Mouse (Mus musculus): ENCODE data around the gene Rtl9. TPM values are rescaled to one million over a fixed set of nuclear protein-coding genes. Genes with fewer than 3 reads are reported as not detected.

The Rtl9 gene
- polyA plus RNA-seq, 1 experiment from 2014 or later: 0.26 TPM

DNA sequence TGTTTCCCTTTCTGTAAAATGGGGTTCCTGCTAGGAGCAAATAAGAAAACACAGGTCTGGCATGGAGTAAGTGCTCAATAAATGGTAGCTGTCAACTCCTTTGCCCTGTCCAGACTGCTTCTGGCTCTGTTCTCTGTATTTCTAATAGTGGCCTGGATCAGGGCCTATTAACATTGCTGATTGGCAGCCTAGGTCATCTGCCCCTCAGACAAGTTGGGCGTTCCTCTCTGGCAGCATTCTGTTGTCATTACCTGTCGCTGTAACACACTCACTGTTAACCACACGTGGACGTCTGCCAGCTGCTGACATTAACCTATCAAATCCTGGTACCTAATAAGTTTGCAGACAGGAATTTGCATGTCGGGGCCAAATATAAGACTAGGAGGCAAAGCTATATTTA, 31.8 kb upstream of the Rtl9 start:
- WGBS: 81% methylated on average over 5 of the region's 5 CpGs
- Histone ChIP-seq H3K36me3 (ENCODE audit: control insufficient read depth, insufficient read depth, low read length) (no peaks in the 10 kb centered on the region), H3K4me2 (no peak overlapping the region), H3K9me3 (ENCODE audit: control insufficient read depth, low read length) (no peaks in the 10 kb centered on the region), H3K4me1 (ENCODE audit: control insufficient read depth, insufficient read depth, low read length) (no peaks in the 10 kb centered on the region), H3K27ac (ENCODE audit: low read depth, low read length) (no peak overlapping the region), H3K27me3 (ENCODE audit: control insufficient read depth, insufficient read depth, low read length) (peaks cover 6% of the 10 kb centered on the region), H3K4me3 (ENCODE audit: low read depth, low read length) (no peak overlapping the region), H3K9ac (ENCODE audit: low read length) (no peak overlapping the region)
- DNase-seq (ENCODE audit: low spot score, missing footprints) (no peak), ATAC-seq (ENCODE audit: low FRiP score) (no peak)

DNA sequence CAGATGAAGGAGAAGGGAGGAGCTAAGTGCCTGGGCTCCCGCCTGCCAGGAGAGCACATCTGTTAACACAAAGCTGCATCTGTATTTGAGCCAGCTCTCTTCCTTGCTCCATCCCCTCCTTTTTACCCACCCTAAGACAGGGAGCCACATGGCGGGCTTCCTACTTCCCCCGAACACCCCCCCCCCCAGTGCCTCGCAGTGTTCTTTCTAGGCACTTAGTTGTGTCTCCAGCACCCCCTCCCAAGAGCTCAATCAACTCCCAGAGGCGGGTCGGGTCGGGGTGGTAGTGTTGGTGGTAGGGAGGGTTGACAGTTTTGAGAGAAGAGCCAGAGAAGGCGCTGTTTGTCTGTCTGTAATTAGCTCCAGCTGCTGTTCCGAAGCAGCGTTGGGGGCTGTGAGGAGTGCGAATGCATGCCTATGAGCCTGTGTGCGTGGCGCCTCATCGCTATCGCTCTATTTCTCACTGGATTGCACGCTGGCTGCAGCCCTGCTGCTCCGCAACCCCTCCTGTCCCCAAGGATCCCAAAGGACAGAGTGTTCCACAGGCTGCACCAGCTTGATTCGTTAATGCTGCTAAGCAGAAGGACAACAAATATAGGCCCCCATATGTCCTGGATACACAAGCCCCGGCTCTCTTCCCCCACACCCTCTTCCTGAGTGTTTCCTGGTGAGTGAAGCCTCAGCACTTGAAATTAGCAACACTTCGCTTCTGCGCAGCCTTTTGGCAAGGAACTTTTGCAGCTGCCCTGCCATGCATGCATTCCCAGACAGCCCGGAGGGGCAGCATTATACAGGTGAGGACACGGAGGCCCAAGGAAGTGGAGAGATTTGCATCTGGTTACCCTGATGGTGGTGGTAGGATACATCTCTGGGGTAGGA, 18.7 kb upstream of the Rtl9 start:
- Histone ChIP-seq H3K4me2 (peak overlapping the region; percentile 50), H3K36me3 (ENCODE audit: control insufficient read depth, insufficient read depth, low read length) (no peaks in the 10 kb centered on the region), H3K4me1 (ENCODE audit: control insufficient read depth, insufficient read depth, low read length) (no peaks in the 10 kb centered on the region), H3K4me3 (ENCODE audit: low read depth, low read length) (peak overlapping the region; percentile 21), H3K27me3 (ENCODE audit: control insufficient read depth, insufficient read depth, low read length) (peaks cover 13% of the 10 kb centered on the region), H3K27ac (ENCODE audit: low read depth, low read length) (no peak overlapping the region), H3K9ac (ENCODE audit: low read length) (peak overlapping the region; percentile 20; the same call in 1 of the 2 replicates), H3K9me3 (ENCODE audit: control insufficient read depth, low read length) (no peaks in the 10 kb centered on the region)
- ATAC-seq (ENCODE audit: low FRiP score) (peak; percentile 69; the same call in 1 of the 2 replicates), DNase-seq (ENCODE audit: low spot score, missing footprints) (peak; percentile 87)
- 30% methylated on average over 21 of the region's 23 CpGs for WGBS

DNA sequence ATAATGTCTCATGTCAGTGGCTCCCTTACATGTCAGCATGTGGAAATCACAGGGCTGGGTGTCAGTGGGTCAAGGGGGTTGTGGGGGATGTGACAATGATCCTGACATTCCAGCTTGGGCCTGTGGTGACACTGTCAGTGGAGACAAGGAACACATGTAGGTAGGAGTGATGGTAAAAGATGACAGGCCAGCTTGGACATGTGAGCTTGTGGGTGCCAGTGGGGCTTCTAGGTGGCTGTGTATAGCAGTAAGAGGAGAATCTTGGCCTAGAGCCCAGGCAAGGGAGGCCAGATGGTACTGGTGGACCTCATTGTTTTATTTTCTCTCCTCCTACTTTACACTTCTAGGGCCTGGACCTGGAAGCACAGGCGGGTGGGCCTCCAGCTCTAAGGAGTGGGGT, 16.7 kb upstream of the Rtl9 start:
- ATAC-seq (ENCODE audit: low FRiP score) (no peak), DNase-seq (ENCODE audit: low spot score, missing footprints) (no peak)
- Histone ChIP-seq H3K36me3 (ENCODE audit: control insufficient read depth, insufficient read depth, low read length) (no peaks in the 10 kb centered on the region), H3K4me3 (ENCODE audit: low read depth, low read length) (no peak overlapping the region), H3K4me2 (no peak overlapping the region), H3K27ac (ENCODE audit: low read depth, low read length) (no peak overlapping the region), H3K9me3 (ENCODE audit: control insufficient read depth, low read length) (no peaks in the 10 kb centered on the region), H3K9ac (ENCODE audit: low read length) (no peak overlapping the region), H3K27me3 (ENCODE audit: control insufficient read depth, insufficient read depth, low read length) (peaks cover 17% of the 10 kb centered on the region; the same call in 1 of the 2 replicates), H3K4me1 (ENCODE audit: control insufficient read depth, insufficient read depth, low read length) (no peaks in the 10 kb centered on the region)
- WGBS: 78% methylated on average over 1 of the region's 1 CpGs

DNA sequence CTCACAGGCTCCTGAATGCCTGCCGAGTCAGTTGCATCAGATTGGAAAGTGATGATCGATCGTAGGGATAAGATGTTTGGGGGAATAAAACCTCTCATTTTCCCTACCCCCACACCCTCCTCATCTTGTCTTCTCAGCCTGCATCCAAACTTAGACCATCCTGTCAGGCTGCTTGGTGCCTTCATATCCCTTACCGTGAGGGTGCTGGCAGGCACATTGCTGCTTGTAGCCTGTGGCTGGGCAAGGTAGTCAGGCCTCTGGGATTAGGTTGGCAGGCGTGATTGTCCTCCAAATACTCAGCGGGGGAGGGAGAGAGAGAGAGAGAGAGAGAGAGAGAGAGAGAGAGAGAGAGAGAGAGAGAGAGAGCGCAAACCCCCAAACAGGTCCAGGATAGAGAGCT, 11.2 kb upstream of the Rtl9 start:
- no peak for DNase-seq (ENCODE audit: low spot score, missing footprints)
- Histone ChIP-seq H3K27ac (ENCODE audit: low read depth, low read length) (no peak overlapping the region), H3K4me1 (ENCODE audit: control insufficient read depth, insufficient read depth, low read length) (no peaks in the 10 kb centered on the region), H3K4me2 (no peak overlapping the region), H3K27me3 (ENCODE audit: control insufficient read depth, insufficient read depth, low read length) (peaks cover 11% of the 10 kb centered on the region), H3K4me3 (ENCODE audit: low read depth, low read length) (no peak overlapping the region), H3K36me3 (ENCODE audit: control insufficient read depth, insufficient read depth, low read length) (no peaks in the 10 kb centered on the region), H3K9ac (ENCODE audit: low read length) (no peak overlapping the region), H3K9me3 (ENCODE audit: control insufficient read depth, low read length) (no peaks in the 10 kb centered on the region)
- 74% methylated on average over 7 of the region's 7 CpGs for WGBS
- ATAC-seq (ENCODE audit: low FRiP score): no peak

DNA sequence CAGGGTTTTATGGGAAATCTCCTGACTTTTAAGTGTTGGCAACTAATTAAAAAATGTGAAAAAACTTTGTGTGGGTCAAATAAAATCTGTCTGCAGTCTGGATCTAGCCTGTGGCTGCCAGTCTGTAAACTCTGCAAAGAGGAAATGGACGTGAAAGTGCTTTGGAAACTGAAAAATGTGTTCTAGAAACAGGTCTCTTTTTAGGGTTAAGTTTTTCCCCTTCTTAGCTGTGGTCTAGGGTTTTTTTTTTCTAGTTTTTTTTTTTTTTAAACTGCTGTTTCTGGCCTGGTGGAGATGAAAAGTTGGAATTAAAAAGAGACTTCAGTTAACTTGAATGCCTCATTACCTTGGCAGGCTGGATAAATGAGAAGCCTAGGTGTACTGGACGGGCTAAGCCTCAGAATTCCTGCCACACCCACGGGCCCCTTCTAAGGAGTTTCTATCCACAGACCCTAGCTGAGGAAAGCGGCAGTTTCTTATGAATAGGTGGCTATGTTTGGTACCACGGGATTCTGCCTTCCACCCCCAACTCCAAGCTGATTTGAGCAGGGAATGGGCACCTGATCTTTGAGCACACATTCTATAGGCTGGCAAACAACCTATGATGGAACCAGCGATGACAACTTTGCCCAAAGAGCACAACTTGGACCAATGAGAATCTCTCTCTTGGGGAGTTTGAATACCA, 8.3 kb upstream of the Rtl9 start:
- no peaks in the 10 kb centered on the region for H3K36me3 ChIP-seq (ENCODE audit: control insufficient read depth, insufficient read depth, low read length)
- ATAC-seq (ENCODE audit: low FRiP score) (no peak), DNase-seq (ENCODE audit: low spot score, missing footprints) (no peak)
- 67% methylated on average over 6 of the region's 6 CpGs for WGBS
- no peak overlapping the region for H3K4me2 ChIP-seq
- no peak overlapping the region for H3K27ac ChIP-seq (ENCODE audit: low read depth, low read length)
- no peak overlapping the region for H3K4me3 ChIP-seq (ENCODE audit: low read depth, low read length)
- H3K9ac ChIP-seq (ENCODE audit: low read length): no peak overlapping the region
- H3K9me3 ChIP-seq (ENCODE audit: control insufficient read depth, low read length): no peaks in the 10 kb centered on the region
- peaks cover 11% of the 10 kb centered on the region for H3K27me3 ChIP-seq (ENCODE audit: control insufficient read depth, insufficient read depth, low read length)
- no peaks in the 10 kb centered on the region for H3K4me1 ChIP-seq (ENCODE audit: control insufficient read depth, insufficient read depth, low read length)

DNA sequence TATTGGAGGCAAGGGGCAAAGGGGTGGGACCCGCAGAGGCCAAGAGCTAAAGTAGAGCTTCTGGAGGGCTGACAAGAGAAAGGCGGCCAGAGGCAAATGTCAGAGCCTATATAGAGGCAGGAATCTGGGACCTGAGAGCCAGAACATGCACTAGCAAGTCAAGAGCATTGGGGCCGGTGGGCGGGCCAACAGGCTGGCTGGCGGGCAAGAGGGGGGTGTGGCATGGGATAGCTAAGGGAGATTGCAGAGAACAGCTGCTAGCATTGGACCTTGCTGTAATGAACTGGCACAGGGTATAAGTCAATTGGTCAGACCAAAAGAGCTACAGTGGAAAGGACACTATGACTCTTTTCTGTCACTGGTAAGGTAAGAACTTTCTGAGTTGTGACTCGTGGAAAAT, 1.8 kb upstream of the Rtl9 start:
- no peak for DNase-seq (ENCODE audit: low spot score, missing footprints)
- WGBS: 71% methylated on average over 6 of the region's 6 CpGs

DNA sequence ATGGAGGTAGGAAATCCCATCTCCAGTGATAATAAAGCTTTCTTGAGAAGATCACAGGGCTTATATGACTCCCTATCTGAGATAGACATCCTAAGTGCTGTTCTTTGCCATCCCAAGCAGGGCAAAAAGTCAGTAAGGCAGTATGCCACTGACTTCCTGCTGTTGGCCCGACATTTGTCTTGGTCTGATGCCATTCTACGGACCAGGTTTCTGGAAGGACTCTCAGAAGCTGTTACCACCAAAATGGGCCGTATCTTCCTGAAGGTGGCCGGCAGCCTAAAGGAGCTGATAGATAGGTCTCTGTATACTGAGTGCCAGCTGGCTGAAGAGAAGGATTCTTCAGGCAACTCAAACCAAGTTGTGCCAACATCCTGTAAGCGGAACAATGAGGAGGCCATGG, 3.8 kb downstream of the Rtl9 start:
- ATAC-seq (ENCODE audit: low FRiP score) (no peak), DNase-seq (ENCODE audit: low spot score, missing footprints) (no peak)
- Histone ChIP-seq H3K9me3 (ENCODE audit: control insufficient read depth, low read length) (no peaks in the 10 kb centered on the region), H3K4me1 (ENCODE audit: control insufficient read depth, insufficient read depth, low read length) (no peaks in the 10 kb centered on the region), H3K27me3 (ENCODE audit: control insufficient read depth, insufficient read depth, low read length) (no peaks in the 10 kb centered on the region), H3K9ac (ENCODE audit: low read length) (no peak overlapping the region), H3K36me3 (ENCODE audit: control insufficient read depth, insufficient read depth, low read length) (no peaks in the 10 kb centered on the region), H3K4me3 (ENCODE audit: low read depth, low read length) (no peak overlapping the region), H3K4me2 (no peak overlapping the region), H3K27ac (ENCODE audit: low read depth, low read length) (no peak overlapping the region)
- WGBS: 92% methylated on average over 5 of the region's 5 CpGs

More for the DNA sequence above, 1.8 kb upstream of the Rtl9 start:
- no peaks in the 10 kb centered on the region for H3K36me3 ChIP-seq (ENCODE audit: control insufficient read depth, insufficient read depth, low read length)
- H3K4me2 ChIP-seq: no peak overlapping the region
- H3K4me1 ChIP-seq (ENCODE audit: control insufficient read depth, insufficient read depth, low read length): no peaks in the 10 kb centered on the region
- H3K27ac ChIP-seq (ENCODE audit: low read depth, low read length): no peak overlapping the region
- ATAC-seq (ENCODE audit: low FRiP score): no peak
- H3K9me3 ChIP-seq (ENCODE audit: control insufficient read depth, low read length): no peaks in the 10 kb centered on the region
- no peaks in the 10 kb centered on the region; the same call in 1 of the 2 replicates for H3K27me3 ChIP-seq (ENCODE audit: control insufficient read depth, insufficient read depth, low read length)
- H3K4me3 ChIP-seq (ENCODE audit: low read depth, low read length): no peak overlapping the region
- H3K9ac ChIP-seq (ENCODE audit: low read length): no peak overlapping the region

DNA sequence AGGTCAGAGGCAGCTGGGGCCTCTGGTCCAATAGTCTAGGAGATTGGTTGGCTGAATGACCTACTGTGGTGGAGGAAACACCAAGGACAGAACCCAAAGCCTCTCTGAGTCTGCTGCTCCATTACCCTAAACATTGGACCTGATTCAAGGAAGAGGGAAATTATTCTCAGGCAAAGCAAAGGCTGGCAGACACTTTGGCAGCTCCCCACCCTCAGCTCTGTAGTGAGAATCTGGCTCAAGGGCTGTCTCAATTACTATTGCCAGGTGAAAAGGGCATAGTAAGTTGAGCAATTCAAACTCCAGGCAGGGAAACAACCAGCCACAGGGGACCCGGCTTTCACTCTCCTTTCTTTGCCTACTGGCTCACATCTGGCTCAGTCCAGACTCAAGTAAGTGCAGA, 6.5 kb downstream of the Rtl9 start:
- no peak overlapping the region for H3K4me2 ChIP-seq
- no peak overlapping the region for H3K9ac ChIP-seq (ENCODE audit: low read length)
- 88% methylated on average over 1 of the region's 1 CpGs for WGBS
- ATAC-seq (ENCODE audit: low FRiP score) (no peak), DNase-seq (ENCODE audit: low spot score, missing footprints) (no peak)
- no peaks in the 10 kb centered on the region for H3K36me3 ChIP-seq (ENCODE audit: control insufficient read depth, insufficient read depth, low read length)
- no peak overlapping the region for H3K4me3 ChIP-seq (ENCODE audit: low read depth, low read length)
- H3K27me3 ChIP-seq (ENCODE audit: control insufficient read depth, insufficient read depth, low read length): no peaks in the 10 kb centered on the region
- no peaks in the 10 kb centered on the region for H3K9me3 ChIP-seq (ENCODE audit: control insufficient read depth, low read length)
- H3K4me1 ChIP-seq (ENCODE audit: control insufficient read depth, insufficient read depth, low read length): no peaks in the 10 kb centered on the region
- no peak overlapping the region for H3K27ac ChIP-seq (ENCODE audit: low read depth, low read length)

DNA sequence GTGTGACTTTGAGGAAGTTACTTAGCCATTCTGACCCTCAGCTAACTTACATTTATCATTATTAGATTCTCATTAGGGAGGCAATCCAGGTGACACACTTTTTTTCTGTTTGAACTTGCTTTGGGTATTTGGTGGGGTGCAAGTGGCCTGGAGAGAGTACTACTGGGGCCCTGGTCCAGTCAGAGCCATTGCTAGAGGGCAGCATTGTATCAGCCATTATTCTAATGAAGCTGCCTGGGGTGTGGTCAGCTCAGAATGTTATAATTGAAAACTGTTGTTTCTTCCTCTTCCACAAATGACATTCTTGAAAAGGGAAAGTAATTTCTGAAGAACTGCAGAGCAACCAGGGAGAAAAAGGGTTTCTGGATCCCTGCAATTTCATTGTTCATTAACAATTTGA, 13.2 kb downstream of the Rtl9 start:
- H3K27ac ChIP-seq (ENCODE audit: low read depth, low read length): no peak overlapping the region
- ATAC-seq (ENCODE audit: low FRiP score): no peak
- H3K4me3 ChIP-seq (ENCODE audit: low read depth, low read length): no peak overlapping the region

More for the DNA sequence above, 13.2 kb downstream of the Rtl9 start:
- Histone ChIP-seq H3K4me2 (no peak overlapping the region), H3K9me3 (ENCODE audit: control insufficient read depth, low read length) (no peaks in the 10 kb centered on the region), H3K27me3 (ENCODE audit: control insufficient read depth, insufficient read depth, low read length) (no peaks in the 10 kb centered on the region), H3K9ac (ENCODE audit: low read length) (no peak overlapping the region), H3K4me1 (ENCODE audit: control insufficient read depth, insufficient read depth, low read length) (no peaks in the 10 kb centered on the region), H3K36me3 (ENCODE audit: control insufficient read depth, insufficient read depth, low read length) (no peaks in the 10 kb centered on the region)
- no peak for DNase-seq (ENCODE audit: low spot score, missing footprints)

Data from midbrain, embryonic 11.5 days (tissue).